ENCODE assay signal across 8 mouse cellular contexts in the genomic region with DNA sequence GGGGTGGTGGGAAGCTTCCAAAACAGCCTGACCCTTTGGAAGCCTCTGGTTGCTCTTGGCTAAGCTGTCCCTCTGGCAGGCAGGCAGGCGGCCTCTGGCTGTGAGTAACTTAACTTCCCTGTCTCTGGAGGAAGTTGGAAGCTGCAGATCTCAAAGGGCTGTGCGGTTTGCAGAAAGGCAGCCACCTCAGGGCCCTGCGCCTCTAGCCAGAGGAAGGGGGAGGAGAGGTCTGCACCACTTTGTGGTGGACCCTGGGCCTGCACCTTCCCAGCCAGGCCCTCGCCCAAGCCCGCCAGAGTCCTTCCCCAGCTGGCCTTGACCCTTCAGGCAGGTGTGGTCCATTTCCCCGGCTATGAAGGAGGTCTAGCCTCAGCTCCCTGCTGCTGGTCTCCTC. TPM values are rescaled to one million over a fixed set of nuclear protein-coding genes. Genes with fewer than 3 reads are reported as not detected.
DNase-seq lines count a peak whose midpoint lies in the region; ATAC-seq lines count a peak whose summit lies in the region.

No protein-coding gene starts in this region.

- peak overlapping the region; percentile 95 for H3K4me3 ChIP-seq in liver, embryonic 16.5 days (ENCODE audit: low read depth, low read length)

- H3K27me3 ChIP-seq in liver, embryonic 16.5 days (ENCODE audit: control insufficient read depth, insufficient read depth, low read depth, low read length): no peaks in the 10 kb centered on the region

- H3K9ac ChIP-seq in liver, embryonic 16.5 days (ENCODE audit: low read depth, low read length): peak overlapping the region; percentile 94

- peak; percentile 47 to 48 for ATAC-seq in hematopoietic stem cell, adult 5-6 weeks (replicated peaks in 1 of 2; ENCODE audit: insufficient read depth in 1 of 2, low FRiP score in 2 of 2, low TSS enrichment in 1 of 2, low read depth in 1 of 2, poor library complexity in 2 of 2, severe bottlenecking in 2 of 2)
- ATAC-seq in liver, embryonic 16.5 days (ENCODE audit: low read depth): no peak
- peak; percentile 11; the same call in 1 of the 2 replicates for ATAC-seq in neutrophil, adult 5-6 weeks (ENCODE audit: extremely low read depth, insufficient number of reproducible peaks, low FRiP score, poor library complexity, severe bottlenecking)

- H3K9me3 ChIP-seq in liver, embryonic 16.5 days (replicated peaks; ENCODE audit: control insufficient read depth, low read length): no peaks in the 10 kb centered on the region

- DNase-seq in heart, adult 11 months: peak; percentile 97
- DNase-seq in heart, postnatal 25 days (ENCODE audit: low spot score): no peak
- DNase-seq in c-Kit-positive CD71-negative TER-119-negative erythroid progenitor cells, embryonic 14.5 days (ENCODE audit: low read depth): peak; percentile 65
- no peak for DNase-seq in frontal cortex, postnatal 14 days (ENCODE audit: low spot score in 2 of 2)
- no peak for DNase-seq in layer of hippocampus, postnatal 36 days

- H3K4me2 ChIP-seq in liver, embryonic 16.5 days (ENCODE audit: low read depth, low read length): peak overlapping the region; percentile 99

- WGBS in liver, embryonic 16.5 days (ENCODE audit: insufficient replicate concordance): 11% methylated on average over 6 of the region's 6 CpGs

- intact Hi-C loops in heart, postnatal 25 days (cut with DNase I): loop anchor here (5.0 kb wide), 1 partner anchor 212 kb away; no protein-coding TSS in a partner anchor

- peaks cover 92% of the 10 kb centered on the region for H3K4me1 ChIP-seq in liver, embryonic 16.5 days (ENCODE audit: control insufficient read depth, low read depth, low read length)

- H3K27ac ChIP-seq in liver, embryonic 16.5 days (ENCODE audit: low read length): peak overlapping the region; percentile 95

- H3K36me3 ChIP-seq in liver, embryonic 16.5 days (ENCODE audit: control insufficient read depth, insufficient read depth): no peaks in the 10 kb centered on the region

RNA-seq across cellular contexts. Expression of a gene that starts 49.7 kb away (rescaled TPM):
- 1 to 10 TPM; 1.2 to 1.5 TPM for total RNA-seq in heart, postnatal 25 days (2021)
- 24.0 and 46.7 TPM in 2 replicates for total RNA-seq in hematopoietic stem cell, adult 5-6 weeks (2017)
- 40.6 and 43.3 TPM in 2 replicates for polyA plus RNA-seq in liver, embryonic 16.5 days (2015; fragmentation: Nextera tagmentation; extraction: Ambion mirVana)
- 0.70 and 0.86 TPM in 2 replicates for total RNA-seq in neutrophil, adult 5-6 weeks (2017)
- 1 to 10 TPM; 4.8 to 5.5 TPM for total RNA-seq in layer of hippocampus, postnatal 36 days (2021)

Comparison
In these comparisons a context has a peak if more than half of its experiments do, and no peak if none do; other contexts are left out.
1. DNase-seq: peak in heart, adult 11 months (single experiment) and c-Kit-positive CD71-negative TER-119-negative erythroid progenitor cells, embryonic 14.5 days (single experiment); none in heart, postnatal 25 days (single experiment), frontal cortex, postnatal 14 days (0 of 2) and layer of hippocampus, postnatal 36 days (0 of 2).